Mouse (Mus musculus) limb, embryonic 15.5 days (tissue): ENCODE measurements at regions not wholly inside any gene's neighbourhood (a gene's known extent, or its start where the extent isn't known, plus 50 kb on each side); places are given as distances from the start of the nearest gene placed in this dataset.

Source experiments
- ATAC-seq: fragments of 200-750 bp; cut with Nextera tagmentation; 2 replicates; pipeline ENCODE4 v1.8.0; 2017; ENCODE audit warnings: low read depth, moderate TSS enrichment; ENCODE audit not compliant: insufficient number of reproducible peaks, low FRiP score, low TSS enrichment
- H3K27ac ChIP-seq: fragments of 300-500 bp; sonication (generic); 2 replicates; pipeline ENCODE4 v1.5.1; 2015; ENCODE audit warnings: moderate library complexity, mild to moderate bottlenecking, inconsistent platforms
- H3K27me3 ChIP-seq: fragments of 300-500 bp; sonication (generic); 2 replicates; pipeline ENCODE4 v1.6.1; 2015; ENCODE audit warnings: inconsistent platforms
- H3K36me3 ChIP-seq: fragments of 300-500 bp; sonication (generic); 2 replicates; pipeline ENCODE4 v1.6.1; 2015; ENCODE audit warnings: inconsistent platforms
- H3K4me1 ChIP-seq: fragments of 300-500 bp; sonication (generic); 2 replicates; pipeline ENCODE4 v1.6.1; 2015; ENCODE audit warnings: inconsistent platforms
- H3K4me2 ChIP-seq: fragments of 300-500 bp; sonication (generic); 2 replicates; pipeline ENCODE4 v1.6.1; 2015; ENCODE audit warnings: mild to moderate bottlenecking, inconsistent platforms
- H3K4me3 ChIP-seq: fragments of 300-500 bp; sonication (generic); 2 replicates; pipeline ENCODE4 v1.5.1; 2015; ENCODE audit warnings: mild to moderate bottlenecking, inconsistent platforms
- H3K9ac ChIP-seq: fragments of 300-500 bp; sonication (generic); 2 replicates; pipeline ENCODE4 v1.6.1; 2015; ENCODE audit warnings: inconsistent platforms
- H3K9me3 ChIP-seq: fragments of 300-500 bp; sonication (generic); 2 replicates; pipeline ENCODE4 v1.6.1; 2016; ENCODE audit warnings: inconsistent platforms
- WGBS: fragments of 180-500 bp; shearing (Covaris S2); methylation state at CpG from one replicate; pipeline ENCODE4 v1.1.7; 2015; 5-methylcytosine and 5-hydroxymethylcytosine counted together

- Histone ChIP-seq H3K27me3 (no peaks in the 10 kb centered on the region), H3K36me3 (no peaks in the 10 kb centered on the region), H3K27ac (no peak overlapping the region), H3K4me1 (0 out of 2 replicates have a peak, but pooled peaks cover 4% of the 10 kb centered on the region), H3K9me3 (no peaks in the 10 kb centered on the region), H3K4me3 (no peak overlapping the region), H3K4me2 (no peak overlapping the region), H3K9ac (no peak overlapping the region)
- no peak for ATAC-seq
- 63% methylated on average over 8 of the region's 8 CpGs for WGBS
These were observed 171.9 kb downstream of the Spata19 start for GRCm38 (mm10) chr9:27568372-27569053.

- H3K27me3 ChIP-seq: no peaks in the 10 kb centered on the region
These were observed 172.4 kb downstream of the Spata19 start for GRCm38 (mm10) chr9:27569054-27569387.

DNA sequence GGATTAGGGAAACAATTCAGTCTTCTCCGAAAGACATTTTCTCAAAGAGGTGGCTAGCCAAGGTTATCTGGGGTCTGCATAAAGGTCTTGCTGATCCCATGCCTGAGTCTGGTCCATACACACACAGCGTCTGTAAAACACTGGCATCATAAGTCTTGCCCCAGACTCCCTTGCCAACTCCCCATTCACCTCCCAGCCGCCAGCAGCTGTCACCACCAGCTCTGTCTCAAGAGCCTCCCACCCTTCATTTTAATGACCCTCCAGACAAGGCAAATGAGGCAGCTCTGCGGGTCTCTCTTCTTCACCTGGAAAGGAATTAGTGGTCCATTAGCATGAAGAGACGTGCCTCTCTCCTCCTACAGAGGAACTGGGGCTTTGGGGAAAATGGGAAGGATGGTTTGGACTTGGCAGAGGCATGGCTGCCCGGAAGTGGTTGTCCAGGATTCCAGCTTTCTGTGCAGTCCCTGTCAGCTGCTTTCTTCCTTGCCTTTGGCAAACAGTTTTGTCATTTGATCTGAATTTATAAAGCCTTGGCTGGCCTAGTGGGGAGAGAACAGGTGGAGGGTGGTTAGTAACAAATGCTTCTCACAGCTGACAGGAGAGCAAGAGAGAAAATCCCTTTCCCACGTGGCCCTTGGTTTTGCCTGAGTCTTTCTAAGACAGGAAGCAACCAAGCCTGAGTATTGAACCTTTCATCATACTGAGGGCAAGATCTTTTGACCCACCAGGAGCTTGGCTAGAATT, 173.3 kb upstream of the Opcml start:
- Histone ChIP-seq H3K4me3 (no peak overlapping the region), H3K9me3 (no peaks in the 10 kb centered on the region), H3K27ac (no peak overlapping the region), H3K36me3 (no peaks in the 10 kb centered on the region), H3K4me1 (no peaks in the 10 kb centered on the region), H3K4me2 (no peak overlapping the region), H3K27me3 (no peaks in the 10 kb centered on the region), H3K9ac (no peak overlapping the region)
- no peak for ATAC-seq
- 40% methylated on average over 7 of the region's 7 CpGs for WGBS

More at GRCm38 (mm10) chr9:27569054-27569387, 172.4 kb downstream of the Spata19 start:
- 82% methylated on average over 7 of the region's 7 CpGs for WGBS
- H3K4me3 ChIP-seq: no peak overlapping the region
- no peak overlapping the region for H3K27ac ChIP-seq
- H3K9ac ChIP-seq: no peak overlapping the region
- 0 out of 2 replicates have a peak, but pooled peaks cover 4% of the 10 kb centered on the region for H3K4me1 ChIP-seq
- no peak overlapping the region for H3K4me2 ChIP-seq
- H3K9me3 ChIP-seq: no peaks in the 10 kb centered on the region
- ATAC-seq: no peak
- no peaks in the 10 kb centered on the region for H3K36me3 ChIP-seq

DNA sequence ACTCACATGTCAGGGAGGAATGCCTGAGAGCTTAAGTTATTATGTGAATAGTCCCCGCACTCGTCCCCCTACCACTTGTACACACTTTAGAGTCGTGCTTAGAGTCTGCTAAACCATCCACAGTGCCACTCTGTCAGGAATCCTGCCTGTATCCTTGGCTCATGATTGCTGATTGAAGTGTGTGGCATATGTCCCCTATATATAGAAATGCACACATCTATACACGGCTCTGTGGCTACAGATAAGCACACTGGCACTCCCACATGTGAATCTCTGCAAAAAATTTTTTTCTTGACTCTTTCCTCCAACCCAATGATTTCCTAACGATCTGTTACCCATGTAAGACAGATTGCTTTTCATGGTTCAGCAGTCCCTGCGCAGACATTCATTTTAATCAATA, 155.7 kb upstream of the Opcml start:
- H3K4me3 ChIP-seq: no peak overlapping the region
- H3K4me2 ChIP-seq: no peak overlapping the region
- 72% methylated on average over 6 of the region's 6 CpGs for WGBS
- H3K36me3 ChIP-seq: no peaks in the 10 kb centered on the region
- no peak overlapping the region for H3K27ac ChIP-seq
- ATAC-seq: no peak
- no peak overlapping the region for H3K9ac ChIP-seq
- H3K27me3 ChIP-seq: no peaks in the 10 kb centered on the region
- no peaks in the 10 kb centered on the region for H3K9me3 ChIP-seq
- H3K4me1 ChIP-seq: no peaks in the 10 kb centered on the region

GRCm38 (mm10) chr9:27640611-27641010, 150.0 kb upstream of the Opcml start:
- H3K4me2 ChIP-seq: no peak overlapping the region
- H3K36me3 ChIP-seq: no peaks in the 10 kb centered on the region
- no peak for ATAC-seq
- H3K27me3 ChIP-seq: no peaks in the 10 kb centered on the region
- H3K9ac ChIP-seq: no peak overlapping the region
- H3K9me3 ChIP-seq: no peaks in the 10 kb centered on the region
- no peak overlapping the region for H3K4me3 ChIP-seq
- no peak overlapping the region for H3K27ac ChIP-seq
- H3K4me1 ChIP-seq: no peaks in the 10 kb centered on the region

- H3K4me2 ChIP-seq: no peak overlapping the region
- no peaks in the 10 kb centered on the region for H3K4me1 ChIP-seq
- no peak overlapping the region for H3K9ac ChIP-seq
- no peaks in the 10 kb centered on the region for H3K9me3 ChIP-seq
- no peak overlapping the region for H3K4me3 ChIP-seq
- no peak for ATAC-seq
- no peak overlapping the region for H3K27ac ChIP-seq
- no peaks in the 10 kb centered on the region for H3K36me3 ChIP-seq
- H3K27me3 ChIP-seq: no peaks in the 10 kb centered on the region
- 72% methylated on average over 1 of the region's 1 CpGs for WGBS
These were observed 147.3 kb upstream of the Opcml start for GRCm38 (mm10) chr9:27643312-27643711.

DNA sequence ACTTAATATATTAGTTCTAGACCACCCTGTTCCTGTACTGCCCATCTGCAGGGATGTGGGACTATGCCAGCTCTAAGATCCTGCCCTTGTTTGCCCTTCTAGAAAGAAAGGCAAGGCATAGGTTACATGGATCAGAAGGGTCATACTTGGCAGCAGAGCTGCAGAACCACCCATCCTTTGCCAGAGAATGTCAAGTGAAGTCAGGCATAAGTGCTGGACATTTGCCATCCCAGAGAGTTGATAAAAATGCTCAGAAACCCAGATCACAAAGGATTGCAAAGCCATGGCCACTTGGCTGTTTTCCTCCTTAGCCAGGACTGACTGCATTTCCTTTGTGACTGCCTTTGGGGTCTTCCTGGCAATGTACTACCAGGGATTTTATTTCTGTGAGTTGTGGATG, 146.7 kb upstream of the Opcml start:
- Histone ChIP-seq H3K4me1 (no peaks in the 10 kb centered on the region), H3K4me3 (no peak overlapping the region), H3K4me2 (no peak overlapping the region), H3K9me3 (no peaks in the 10 kb centered on the region), H3K27ac (no peak overlapping the region), H3K9ac (no peak overlapping the region), H3K36me3 (no peaks in the 10 kb centered on the region), H3K27me3 (no peaks in the 10 kb centered on the region)
- no peak for ATAC-seq

GRCm38 (mm10) chr9:27645435-27645834, 145.1 kb upstream of the Opcml start:
- Histone ChIP-seq H3K4me1 (no peaks in the 10 kb centered on the region), H3K27ac (no peak overlapping the region), H3K4me3 (no peak overlapping the region), H3K9me3 (no peaks in the 10 kb centered on the region), H3K4me2 (no peak overlapping the region), H3K36me3 (no peaks in the 10 kb centered on the region), H3K27me3 (no peaks in the 10 kb centered on the region), H3K9ac (no peak overlapping the region)
- WGBS: 82% methylated on average over 5 of the region's 5 CpGs
- no peak for ATAC-seq

- Histone ChIP-seq H3K27me3 (no peaks in the 10 kb centered on the region), H3K9me3 (no peaks in the 10 kb centered on the region), H3K4me1 (no peaks in the 10 kb centered on the region), H3K4me3 (no peak overlapping the region), H3K4me2 (no peak overlapping the region), H3K9ac (no peak overlapping the region), H3K36me3 (no peaks in the 10 kb centered on the region), H3K27ac (no peak overlapping the region)
- ATAC-seq: no peak
- 49% methylated on average over 8 of the region's 8 CpGs for WGBS
These were observed 144.5 kb upstream of the Opcml start for GRCm38 (mm10) chr9:27646100-27646499.

DNA sequence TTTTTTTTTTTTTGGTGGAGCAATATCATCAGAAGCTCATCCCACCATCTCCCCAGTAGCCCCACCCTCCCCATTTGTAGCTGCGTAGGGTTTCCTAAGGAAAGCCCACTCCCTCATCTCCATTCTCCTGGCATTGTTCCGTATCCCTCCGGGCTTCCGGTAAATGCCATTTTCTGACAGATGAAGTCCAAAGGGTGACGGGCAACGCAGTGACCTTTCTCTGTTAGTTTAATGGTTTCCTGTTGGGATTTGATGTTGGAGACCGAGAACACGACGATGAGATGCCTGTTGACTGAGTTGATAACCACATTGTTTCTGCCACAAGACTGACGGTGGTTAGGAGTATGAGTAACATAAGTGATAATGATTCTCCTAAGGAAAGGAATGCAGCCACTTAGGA, 143.6 kb upstream of the Opcml start:
- Histone ChIP-seq H3K4me2 (no peak overlapping the region), H3K9me3 (no peaks in the 10 kb centered on the region), H3K36me3 (no peaks in the 10 kb centered on the region), H3K27me3 (no peaks in the 10 kb centered on the region), H3K4me3 (no peak overlapping the region), H3K9ac (no peak overlapping the region), H3K4me1 (no peaks in the 10 kb centered on the region), H3K27ac (no peak overlapping the region)
- ATAC-seq: no peak
- 72% methylated on average over 10 of the region's 10 CpGs for WGBS

DNA sequence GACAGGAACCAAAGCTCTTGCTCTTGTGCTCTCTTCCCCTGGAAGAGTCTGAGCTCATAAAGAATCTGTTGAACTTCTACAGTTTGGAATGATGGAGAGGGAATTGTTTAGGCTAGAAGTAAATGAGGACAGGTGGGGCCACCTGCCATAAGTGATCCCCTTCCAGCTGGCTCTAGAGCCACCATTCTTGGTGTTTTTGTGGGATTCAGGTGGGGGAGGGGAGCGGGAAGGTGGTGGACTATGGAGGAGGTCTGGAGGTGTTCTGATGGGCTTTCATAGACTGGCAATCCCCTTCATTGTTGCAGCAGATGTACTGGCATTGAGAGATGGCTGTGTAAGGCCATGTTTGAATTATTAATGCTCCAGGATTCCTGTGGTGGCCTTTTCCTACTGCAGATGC, 132.6 kb upstream of the Opcml start:
- H3K27ac ChIP-seq: no peak overlapping the region
- H3K4me3 ChIP-seq: no peak overlapping the region
- no peaks in the 10 kb centered on the region for H3K9me3 ChIP-seq
- H3K36me3 ChIP-seq: no peaks in the 10 kb centered on the region
- no peak overlapping the region for H3K9ac ChIP-seq
- no peaks in the 10 kb centered on the region for H3K4me1 ChIP-seq
- 100% methylated on average over 1 of the region's 1 CpGs for WGBS
- H3K4me2 ChIP-seq: no peak overlapping the region
- ATAC-seq: no peak
- no peaks in the 10 kb centered on the region; the same call in 1 of the 2 replicates for H3K27me3 ChIP-seq

DNA sequence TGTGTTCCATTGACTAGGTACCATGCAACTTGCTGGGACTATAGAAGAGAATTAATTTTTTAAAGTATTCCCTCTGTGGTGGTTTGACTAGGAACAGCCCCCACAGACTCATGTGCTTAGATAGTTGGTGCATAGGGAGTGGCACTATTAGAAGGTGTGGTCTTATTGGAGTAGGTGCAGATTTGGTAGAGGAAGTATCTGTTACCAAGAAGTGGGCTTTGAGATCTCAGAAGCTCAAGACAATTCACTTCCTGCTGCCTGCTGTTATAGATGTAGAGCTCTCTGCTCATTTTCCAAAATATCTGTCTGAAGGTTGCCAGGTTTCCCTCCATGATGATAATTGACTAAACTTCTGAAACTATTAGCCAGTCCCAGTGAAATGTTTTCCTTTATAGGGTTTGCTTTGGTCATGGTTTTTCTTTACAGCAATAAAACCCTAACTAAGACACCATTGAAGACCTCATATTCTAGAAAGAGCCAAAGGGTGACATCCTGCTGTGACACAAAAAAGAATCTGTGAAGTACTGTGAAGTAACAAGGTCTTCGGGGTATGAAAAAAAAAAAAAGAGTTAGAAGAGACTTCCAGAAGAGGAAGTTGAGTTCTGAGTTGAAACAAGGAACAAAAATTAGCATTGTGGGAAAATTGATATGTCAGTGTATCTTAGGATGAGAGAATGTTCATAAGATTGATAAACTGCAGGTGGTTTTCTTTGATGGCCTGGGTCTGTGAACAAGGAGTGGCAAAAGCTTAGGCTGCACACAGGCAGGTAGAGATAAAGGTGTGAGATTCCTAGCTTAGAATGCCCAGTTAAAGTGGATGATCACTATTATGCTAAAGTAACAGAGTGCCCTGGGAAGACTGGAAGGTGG, 128.9 kb upstream of the Opcml start:
- 73% methylated on average over 1 of the region's 1 CpGs for WGBS
- ATAC-seq: no peak
- Histone ChIP-seq H3K4me3 (no peak overlapping the region), H3K27me3 (no peaks in the 10 kb centered on the region; the same call in 1 of the 2 replicates), H3K27ac (no peak overlapping the region), H3K9ac (no peak overlapping the region), H3K4me1 (no peaks in the 10 kb centered on the region), H3K9me3 (no peaks in the 10 kb centered on the region), H3K4me2 (no peak overlapping the region), H3K36me3 (no peaks in the 10 kb centered on the region)
